Mouse (Mus musculus): Measurements from ENCODE around the gene Kdm5b. TPM values are rescaled to one million over a fixed set of nuclear protein-coding genes. Genes with fewer than 3 reads are reported as not detected.

The Kdm5b gene
- total RNA-seq, 2 experiments from 2014 or later = 34.9 to 45.3 TPM

DNA sequence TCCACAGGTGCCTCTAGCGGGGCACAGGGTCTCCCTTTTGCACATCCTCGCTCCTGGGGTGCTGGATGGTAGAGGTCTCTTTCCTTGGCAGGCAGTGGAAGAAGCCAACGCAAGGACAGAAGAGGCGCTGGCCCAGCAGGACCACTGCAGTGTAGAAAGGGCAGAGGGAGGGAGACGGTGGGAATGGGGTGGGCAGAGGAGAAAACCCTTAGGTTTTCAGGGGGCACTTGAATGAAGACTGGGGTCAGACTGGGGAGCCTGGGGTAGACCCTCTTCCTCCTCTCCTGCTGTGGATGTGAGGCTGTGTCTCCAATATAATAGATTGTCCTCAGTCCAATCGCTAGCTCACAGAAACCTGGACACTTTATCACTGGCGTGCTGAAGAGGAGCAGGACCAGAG lies 87.6 kb downstream of the Kdm5b start:
- DNase-seq = no peak

DNA sequence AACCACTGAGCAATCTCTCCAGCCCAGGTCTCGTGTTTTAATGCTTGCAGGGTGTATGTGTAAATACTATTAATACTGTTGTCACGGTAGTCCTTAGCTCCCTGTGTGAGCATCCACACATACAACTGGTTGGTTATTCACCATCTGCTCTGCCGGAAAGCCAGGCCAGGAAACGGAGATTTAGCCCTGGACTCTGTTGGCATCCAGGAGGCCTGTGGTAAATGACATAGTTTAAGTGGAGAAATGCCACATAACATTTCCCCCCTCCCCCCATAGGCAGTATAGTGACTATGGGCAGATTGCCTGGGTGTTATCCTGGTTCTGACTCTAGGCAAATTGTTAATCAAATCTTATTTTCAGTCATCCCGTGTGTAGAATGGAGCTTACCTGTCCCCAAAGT lies 90.8 kb downstream of the Kdm5b start:
- no peak for DNase-seq

DNA sequence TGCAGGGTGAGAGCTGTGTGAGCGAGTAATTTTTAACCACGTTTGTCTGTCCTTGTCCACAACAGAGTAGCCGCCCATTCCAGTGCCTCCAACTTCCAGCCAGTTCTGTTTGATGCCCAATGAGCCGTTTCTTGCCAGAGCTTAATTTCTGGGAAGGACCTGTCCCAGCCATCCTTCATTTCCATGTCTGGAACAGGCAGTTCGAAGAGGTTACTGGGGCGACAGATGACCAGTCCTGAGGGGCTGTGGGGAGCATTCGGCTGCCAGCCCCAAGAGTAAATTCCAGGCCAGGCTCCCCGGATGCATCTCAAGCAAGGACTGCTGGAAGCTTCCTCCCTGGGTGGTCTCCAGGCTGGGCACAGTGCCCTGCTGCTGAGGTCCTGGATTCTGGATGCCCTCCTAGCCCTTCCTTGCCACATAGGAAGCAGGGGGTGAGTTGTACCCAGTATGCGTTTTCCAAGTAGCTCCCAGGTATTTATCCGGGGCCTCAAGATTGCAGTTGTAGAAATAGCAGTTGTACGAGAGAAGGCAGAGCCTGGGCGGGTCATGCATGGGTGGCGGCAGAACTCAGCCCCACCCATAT lies 91.4 kb downstream of the Kdm5b start:
- peak; percentile 22 for DNase-seq

DNA sequence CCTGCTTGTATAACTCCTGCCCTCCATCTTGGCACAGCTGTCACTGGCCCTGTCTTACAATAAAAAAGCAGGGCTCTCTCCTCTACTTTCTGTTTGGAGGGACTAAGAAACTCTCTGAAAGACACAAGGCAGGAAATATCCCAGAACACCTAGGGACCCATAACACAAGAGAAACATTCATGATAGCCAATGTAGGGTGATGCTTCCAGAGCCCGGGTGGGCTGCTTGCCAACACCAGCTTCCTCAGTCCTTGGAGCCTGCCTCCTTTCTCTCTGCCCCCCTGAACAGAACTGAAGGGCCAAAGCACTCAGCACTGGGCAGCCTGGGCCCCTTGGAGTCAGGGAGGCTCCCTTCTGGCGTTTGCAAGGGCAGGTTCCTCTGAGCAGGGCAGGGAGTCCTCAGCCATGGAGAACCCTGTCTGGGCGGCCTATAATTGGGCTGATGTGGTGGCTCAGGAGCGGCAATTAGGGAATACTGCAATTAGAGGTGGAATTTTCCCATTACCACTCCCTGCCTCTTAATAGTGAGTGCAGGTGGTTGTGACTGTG lies 92.0 kb downstream of the Kdm5b start:
- DNase-seq = peak; percentile 52

DNA sequence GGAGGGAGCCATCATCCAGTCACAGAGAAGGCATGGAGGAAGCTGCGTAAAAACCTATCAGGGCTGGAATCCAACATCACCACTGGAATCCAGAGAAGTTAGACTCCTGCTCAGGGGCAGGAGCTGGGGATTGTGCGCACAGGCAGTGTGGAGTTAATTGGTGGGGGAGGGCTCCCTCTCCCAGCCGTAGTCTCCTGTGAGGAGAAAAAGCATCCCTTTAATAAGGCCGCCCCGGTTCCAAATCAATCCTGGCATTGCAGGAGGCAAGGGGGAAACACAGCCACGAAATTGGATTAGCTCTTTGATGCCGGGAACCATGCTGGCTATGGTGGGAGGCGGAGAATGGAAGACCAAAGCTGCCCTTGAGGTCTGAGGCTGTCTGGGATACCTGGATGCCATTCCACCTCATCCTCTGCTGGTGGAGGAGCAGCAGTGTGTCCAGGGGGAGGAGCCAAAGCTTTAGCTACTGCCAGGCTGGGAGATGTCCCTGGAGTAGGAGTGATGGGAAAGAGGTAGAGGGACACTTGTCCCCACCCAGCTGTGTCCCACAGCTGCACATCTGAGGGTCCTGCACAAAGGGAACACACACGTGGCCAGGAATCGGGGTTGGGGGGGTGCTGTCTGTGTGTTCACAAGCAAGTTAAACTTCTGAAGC lies 93.8 kb downstream of the Kdm5b start:
- DNase-seq = no peak

DNA sequence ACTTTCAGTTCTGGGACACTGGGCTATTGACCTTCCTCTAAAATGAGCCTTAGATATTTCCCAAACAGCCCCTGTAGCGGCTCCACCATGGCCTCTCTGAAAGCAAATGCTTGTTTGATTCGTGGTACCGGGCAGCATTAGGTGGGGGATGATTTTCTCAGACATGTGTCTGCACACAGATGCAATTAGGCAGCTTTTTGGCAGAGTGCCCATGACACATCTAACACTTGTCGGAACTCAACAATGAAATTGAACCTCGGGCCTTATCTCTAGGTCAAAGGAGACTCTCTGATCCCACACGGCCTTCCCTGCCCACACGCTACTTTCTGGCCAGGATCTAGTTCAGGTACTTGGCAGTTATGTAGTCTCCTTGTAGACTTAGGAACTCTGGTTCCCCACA lies 98.9 kb downstream of the Kdm5b start:
- no peak for DNase-seq

DNA sequence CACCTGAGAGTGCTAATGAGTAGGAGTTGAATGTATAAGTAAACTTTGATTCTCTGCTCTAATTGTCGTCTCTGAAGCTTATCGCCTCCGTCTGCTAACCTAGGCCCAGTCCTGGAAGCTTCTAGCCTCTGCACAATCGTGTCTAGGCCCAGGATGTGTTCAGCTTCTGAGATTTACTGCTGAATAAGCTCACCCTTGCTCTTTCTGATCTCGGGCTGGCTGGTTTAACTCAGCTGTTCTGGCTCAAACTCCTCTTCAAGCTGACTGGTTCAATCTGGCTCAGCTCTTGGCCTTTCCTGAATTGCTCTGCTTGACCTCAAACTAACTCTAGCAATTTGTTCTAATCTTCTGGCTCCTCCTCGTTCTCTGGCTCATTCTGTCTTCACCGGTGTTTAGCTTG lies 100.2 kb downstream of the Kdm5b start:
- DNase-seq = no peak

DNA sequence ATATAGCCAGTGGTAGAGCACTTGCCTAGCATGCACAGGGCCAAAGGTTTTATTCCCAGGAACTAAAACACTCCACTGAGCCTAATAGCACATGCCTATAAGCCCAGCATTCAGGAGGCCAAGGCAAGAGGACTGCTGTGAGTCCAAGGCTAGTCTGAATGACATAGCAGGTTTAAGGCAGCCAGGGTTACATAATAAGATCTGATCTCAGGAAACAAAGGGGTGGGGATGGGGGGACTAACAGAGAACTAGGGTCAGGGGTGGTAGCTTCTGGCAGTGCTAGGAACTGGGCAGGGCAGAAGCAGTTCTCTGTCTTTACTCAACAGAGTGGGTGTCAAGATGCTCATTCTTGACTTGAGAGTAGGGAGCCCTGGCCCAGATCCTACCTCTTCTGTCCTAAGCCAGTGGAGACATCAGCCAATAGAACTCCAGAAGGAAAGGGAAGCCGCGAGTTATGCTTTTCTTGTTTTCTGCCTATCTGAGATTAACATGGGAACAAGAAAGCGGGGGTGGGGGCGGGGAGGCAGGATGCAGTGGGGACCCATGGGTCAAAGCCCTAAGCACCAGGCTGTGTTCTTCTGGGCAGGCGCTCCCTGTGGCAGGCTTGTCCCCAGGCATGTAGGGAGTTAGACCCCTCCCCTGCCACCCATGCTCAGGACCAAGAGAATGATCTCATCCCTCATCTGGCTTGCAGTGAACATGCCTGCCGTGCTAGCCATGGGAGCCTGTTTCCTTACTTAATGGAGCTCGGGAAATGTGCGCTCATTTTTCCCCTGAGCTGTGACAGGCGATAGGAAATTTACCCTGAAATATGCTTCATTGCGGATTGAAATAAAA lies 111.5 kb downstream of the Kdm5b start:
- DNase-seq = no peak

DNA sequence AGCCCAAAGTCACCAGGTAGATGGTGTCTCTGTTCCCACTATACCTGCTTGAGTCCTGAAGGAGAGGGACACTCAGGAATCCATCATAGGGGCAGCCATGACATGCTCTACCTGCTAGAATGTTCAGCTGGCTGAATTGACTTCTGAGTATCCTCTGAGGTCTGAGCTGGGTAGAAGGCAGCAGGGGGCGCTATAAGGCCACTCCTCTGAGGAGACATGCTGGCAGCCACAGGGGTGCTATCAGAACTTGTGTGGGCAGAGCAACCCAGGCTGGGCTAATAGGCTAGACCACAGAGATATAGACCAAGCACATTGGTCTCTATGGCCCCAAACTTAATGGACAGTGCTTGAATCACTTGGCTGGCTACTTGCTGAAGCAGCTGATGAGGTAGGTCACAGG lies 114.3 kb downstream of the Kdm5b start:
- peak; percentile 56 for DNase-seq

DNA sequence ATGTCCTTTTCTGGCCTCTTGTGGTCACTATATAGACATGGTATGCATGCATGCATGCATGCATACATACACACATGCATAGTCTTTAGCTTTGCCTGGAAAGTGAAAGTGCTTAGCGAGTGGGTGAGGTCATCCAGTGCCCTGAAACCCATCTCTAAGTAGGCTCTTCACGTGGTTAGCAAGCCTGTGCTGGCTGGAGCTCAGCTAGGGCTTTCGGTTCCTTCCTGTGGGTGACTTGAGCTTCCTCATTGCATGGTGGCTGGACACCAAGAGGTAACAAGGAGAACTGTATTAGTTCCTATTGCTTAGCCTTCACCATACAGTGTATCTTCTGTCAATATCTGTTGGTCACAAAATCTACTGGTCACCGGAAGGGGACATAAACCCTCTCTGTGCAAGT lies 119.5 kb downstream of the Kdm5b start:
- DNase-seq = no peak

DNA sequence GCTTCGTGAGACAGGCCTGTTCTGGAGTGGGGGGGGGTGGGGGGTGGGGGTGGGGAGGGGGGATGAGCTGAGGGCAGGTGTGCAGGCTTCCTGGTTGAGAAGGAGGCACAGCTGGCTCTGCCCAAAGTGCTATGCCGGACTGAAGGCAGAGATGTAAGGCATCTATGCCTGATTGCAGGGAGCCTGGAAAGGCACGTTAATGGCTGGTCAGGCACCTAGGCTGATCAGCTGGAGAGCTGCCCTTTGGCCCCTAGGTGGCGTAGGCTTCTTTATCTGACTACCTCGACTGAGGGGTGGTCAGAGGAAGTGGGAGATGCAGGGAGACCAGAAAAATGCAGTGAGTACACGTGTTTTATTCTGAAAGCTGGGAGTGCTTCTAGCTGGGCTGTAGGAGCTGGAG lies 120.6 kb downstream of the Kdm5b start:
- no peak for DNase-seq

DNA sequence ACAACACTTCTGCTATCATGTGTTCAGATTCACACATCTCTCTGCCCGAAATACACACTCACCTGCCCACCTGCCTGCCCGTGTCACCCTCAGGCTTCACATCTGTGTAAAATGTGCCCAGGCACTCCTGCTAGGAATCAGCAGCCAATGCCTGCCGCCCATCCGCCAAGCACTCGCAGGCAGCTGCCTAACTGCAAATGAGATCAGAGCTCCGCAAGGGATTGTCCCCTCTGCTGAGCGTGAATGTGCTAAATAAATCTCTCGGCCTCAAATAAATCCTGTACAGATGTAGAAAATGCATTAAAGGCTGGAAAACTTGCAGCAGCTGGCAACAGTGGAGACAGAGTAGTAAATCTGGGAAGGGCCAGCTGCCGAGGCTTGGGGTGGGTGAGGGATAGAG lies 122.5 kb downstream of the Kdm5b start:
- no peak for DNase-seq

Other genes with a start within 250 kb of the Kdm5b start
- gene Ppfia4, start 227.2 kb upstream of the Kdm5b start, total RNA-seq (2021) = 1 to 10 TPM; 1.5 to 3.0 TPM
- gene Tmem183a, start 198.2 kb upstream of the Kdm5b start, total RNA-seq (2021) = 10 to 100 TPM; 39.9 to 48.3 TPM
- not detected for gene 4933406M09Rik, start 174.2 kb upstream of the Kdm5b start, total RNA-seq (2021)
- gene Cyb5r1, start 154.6 kb upstream of the Kdm5b start, total RNA-seq (2021) = 10 to 100 TPM; 21.0 to 33.0 TPM
- gene Adipor1, start 144.8 kb upstream of the Kdm5b start, total RNA-seq (2021) = 100 to 1,000 TPM; 114 to 116 TPM
- 10 to 100 TPM; 16.4 to 22.3 TPM for gene Klhl12, start 104.6 kb upstream of the Kdm5b start, total RNA-seq (2021)
- 10 to 100 TPM; 22.6 to 26.6 TPM for gene Rabif, start 65.5 kb upstream of the Kdm5b start, total RNA-seq (2021)
- not detected for gene Mgat4e, start 10.5 kb upstream of the Kdm5b start, total RNA-seq (2021)
- gene Syt2, start 86.5 kb downstream of the Kdm5b start, total RNA-seq (2021) = 1 to 10 TPM; 1.3 to 5.2 TPM

Data from adrenal gland, postnatal 10 days (tissue).